ENCODE assay signal across 8 mouse cellular contexts in the genomic region with DNA sequence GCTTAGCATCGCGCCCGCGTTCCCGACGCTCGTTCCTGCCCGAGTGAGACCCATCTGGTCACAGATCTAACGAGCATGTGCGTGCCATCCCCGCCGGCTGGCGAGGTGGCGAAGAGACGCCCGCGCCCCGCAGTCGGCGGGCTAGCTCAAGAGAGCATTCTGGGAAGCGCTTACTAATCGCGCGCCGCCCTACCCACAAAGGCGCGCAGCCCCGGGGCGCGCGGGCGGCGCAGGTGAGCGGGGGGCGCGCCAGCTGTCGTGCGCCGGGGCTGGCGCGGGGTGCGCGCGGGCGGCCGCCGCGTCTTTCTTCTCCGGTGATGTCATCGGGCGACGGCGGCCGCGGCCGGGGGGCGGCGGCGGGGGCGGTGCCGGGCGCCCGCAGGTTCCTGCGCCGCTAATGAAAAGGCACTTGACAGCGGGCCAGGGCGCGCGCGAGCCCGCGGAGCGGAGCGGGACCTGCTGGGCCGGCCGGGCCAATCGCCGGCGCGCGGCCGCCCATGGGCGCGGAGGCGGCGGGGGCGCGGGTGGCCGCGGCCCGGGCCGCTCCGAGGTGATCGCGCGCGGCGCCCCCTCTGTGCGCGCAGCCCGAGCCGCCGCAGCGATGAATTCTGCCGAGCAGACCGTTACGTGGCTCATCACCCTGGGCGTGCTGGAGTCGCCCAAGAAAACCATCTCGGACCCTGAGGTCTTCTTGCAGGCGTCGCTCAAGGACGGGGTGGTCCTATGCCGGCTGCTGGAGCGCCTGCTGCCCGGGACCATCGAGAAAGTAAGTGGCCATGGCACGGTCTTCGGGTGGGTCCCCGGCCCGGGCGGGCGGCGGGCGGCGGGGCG. TPM values are rescaled to one million over a fixed set of nuclear protein-coding genes. Genes with fewer than 3 reads are reported as not detected.
DNase-seq lines count a peak whose midpoint lies in the region; ATAC-seq lines count a peak whose summit lies in the region.

Gene Arhgef7 (plus strand): TSS at position 71 of the 831 bp plus-strand sequence.

- peak within 1 kb of the TSS; percentile 48 for H3K9ac ChIP-seq in lung, embryonic 15.5 days

- peak within 1 kb of the TSS; percentile 98 for H3K27ac ChIP-seq in hindbrain, embryonic 10.5 days
- 0 out of 2 replicates have a peak within 1 kb of the TSS, but pooled peaks have one; percentile 22 for H3K27ac ChIP-seq in lung, embryonic 15.5 days

- peaks cover 46% of the 10 kb centered on the region for H3K27me3 ChIP-seq in hindbrain, embryonic 10.5 days (ENCODE audit: insufficient read depth, poor library complexity, severe bottlenecking)
- H3K27me3 ChIP-seq in lung, embryonic 15.5 days: peaks cover 83% of the 10 kb centered on the region

- H3K9me3 ChIP-seq in hindbrain, embryonic 10.5 days: no peaks in the 10 kb centered on the region
- no peaks in the 10 kb centered on the region for H3K9me3 ChIP-seq in lung, embryonic 15.5 days

- H3K4me1 ChIP-seq in hindbrain, embryonic 10.5 days (replicated peaks): peaks cover 32% of the 10 kb centered on the region
- H3K4me1 ChIP-seq in lung, embryonic 15.5 days: peaks cover 14% of the 10 kb centered on the region

- WGBS in hindbrain, embryonic 10.5 days: under 1% methylated on average over 124 of the region's 127 CpGs
- under 1% methylated on average over 77 of the region's 127 CpGs for WGBS in lung, embryonic 15.5 days

- peak within 1 kb of the TSS; percentile 97 for H3K4me2 ChIP-seq in lung, embryonic 15.5 days

- H3K4me3 ChIP-seq in hindbrain, embryonic 10.5 days: peak within 1 kb of the TSS; percentile 80
- H3K4me3 ChIP-seq in lung, embryonic 15.5 days: peak within 1 kb of the TSS; percentile 60

- DNase-seq in adrenal gland, adult 18-20 months (ENCODE audit: low spot score in 2 of 2): peak; percentile 14 to 26
- DNase-seq in cerebellum, adult 9-11 months: peak; percentile 89
- peak; percentile 75 to 82 for DNase-seq in frontal cortex, postnatal 10 days (ENCODE audit: low spot score in 2 of 2)
- peak; percentile 81 for DNase-seq in hindbrain, embryonic 10.5 days (ENCODE audit: low spot score)
- DNase-seq in layer of hippocampus, adult 9-10 months (ENCODE audit: low spot score): peak; percentile 39
- peak; percentile 81 for DNase-seq in retina, embryonic 14.5 days (ENCODE audit: low spot score)
- DNase-seq in thymus, postnatal 14 days: no peak

- peak; percentile 71 for ATAC-seq in lung, embryonic 15.5 days (ENCODE audit: borderline replicate concordance, extremely low read depth, low FRiP score, low TSS enrichment)

- peaks cover 5% of the 10 kb centered on the region for H3K36me3 ChIP-seq in hindbrain, embryonic 10.5 days
- H3K36me3 ChIP-seq in lung, embryonic 15.5 days: no peaks in the 10 kb centered on the region

RNA-seq across cellular contexts. Expression of gene Arhgef7, which starts in this region (rescaled TPM):
- total RNA-seq in adrenal gland, adult 18-20 months (2021): 10 to 100 TPM; 36.6 to 38.3 TPM
- polyA plus RNA-seq in hindbrain, embryonic 10.5 days (2016; fragmentation: Nextera tagmentation; extraction: Ambion mirVana): 50.5 and 55.4 TPM in 2 replicates
- polyA plus RNA-seq in lung, embryonic 15.5 days (2015; fragmentation: Nextera tagmentation; extraction: Ambion mirVana): 35.1 and 39.0 TPM in 2 replicates
